Mouse (Mus musculus): ENCODE measurements around the gene Ubac2. TPM values are rescaled to one million over a fixed set of nuclear protein-coding genes. Genes with fewer than 3 reads are reported as not detected.

Gene Ubac2
- polyA plus RNA-seq, 1 experiment from 2014 or later, result 53.8 TPM

DNA sequence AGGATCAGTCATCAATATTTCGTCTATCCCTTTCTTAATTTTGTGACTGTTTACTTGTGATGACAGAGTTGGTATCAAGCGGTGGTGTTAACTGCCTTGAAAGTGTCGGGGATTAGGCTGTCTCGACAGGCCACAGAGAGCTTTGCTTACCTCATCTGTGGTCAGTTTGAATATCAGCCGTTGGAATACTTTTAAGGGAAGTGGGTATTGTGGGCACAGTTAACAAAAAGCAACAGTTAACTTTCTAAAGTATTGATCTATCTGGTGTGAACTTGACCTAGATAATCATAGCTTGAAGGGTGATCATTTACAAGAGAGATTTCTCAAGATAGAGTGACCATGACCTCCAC, 56.2 kb downstream of the Ubac2 start:
- peaks cover 7% of the 10 kb centered on the region; the same call in 1 of the 2 replicates for H3K36me3 ChIP-seq (ENCODE audit: control insufficient read depth, insufficient read depth)
- H3K4me1 ChIP-seq (ENCODE audit: control insufficient read depth, insufficient read depth, low read length), result peaks cover 22% of the 10 kb centered on the region
- H3K27ac ChIP-seq (ENCODE audit: low read length), result no peak overlapping the region
- peaks cover 14% of the 10 kb centered on the region for H3K9me3 ChIP-seq (replicated peaks; ENCODE audit: control insufficient read depth, low read length)
- H3K9ac ChIP-seq (ENCODE audit: low read length), result no peak overlapping the region
- H3K27me3 ChIP-seq (ENCODE audit: control insufficient read depth, insufficient read depth, low read length), result no peaks in the 10 kb centered on the region
- no peak for ATAC-seq (replicated peaks; ENCODE audit: extremely low read depth, insufficient read depth, low FRiP score)
- H3K4me2 ChIP-seq (ENCODE audit: low read depth, low read length), result no peak overlapping the region
- 79% methylated on average over 5 of the region's 5 CpGs for WGBS
- no peak overlapping the region for H3K4me3 ChIP-seq (ENCODE audit: low read length)

GRCm38 (mm10) chr14:121936356-121936755, 57.9 kb downstream of the Ubac2 start:
- Histone ChIP-seq H3K4me3 (ENCODE audit: low read length) (no peak overlapping the region), H3K27me3 (ENCODE audit: control insufficient read depth, insufficient read depth, low read length) (no peaks in the 10 kb centered on the region), H3K27ac (ENCODE audit: low read length) (no peak overlapping the region), H3K36me3 (ENCODE audit: control insufficient read depth, insufficient read depth) (peaks cover 7% of the 10 kb centered on the region; the same call in 1 of the 2 replicates), H3K4me1 (ENCODE audit: control insufficient read depth, insufficient read depth, low read length) (peaks cover 16% of the 10 kb centered on the region), H3K9ac (ENCODE audit: low read length) (no peak overlapping the region), H3K9me3 (replicated peaks; ENCODE audit: control insufficient read depth, low read length) (peaks cover 14% of the 10 kb centered on the region), H3K4me2 (ENCODE audit: low read depth, low read length) (no peak overlapping the region)
- WGBS, result 93% methylated on average over 4 of the region's 4 CpGs
- no peak for ATAC-seq (replicated peaks; ENCODE audit: extremely low read depth, insufficient read depth, low FRiP score)

- H3K4me3 ChIP-seq (ENCODE audit: low read length), result no peak overlapping the region
- no peak overlapping the region for H3K9ac ChIP-seq (ENCODE audit: low read length)
- ATAC-seq (replicated peaks; ENCODE audit: extremely low read depth, insufficient read depth, low FRiP score), result no peak
- H3K4me2 ChIP-seq (ENCODE audit: low read depth, low read length), result no peak overlapping the region
- peaks cover 16% of the 10 kb centered on the region for H3K4me1 ChIP-seq (ENCODE audit: control insufficient read depth, insufficient read depth, low read length)
- no peak overlapping the region for H3K27ac ChIP-seq (ENCODE audit: low read length)
- 71% methylated on average over 8 of the region's 8 CpGs for WGBS
- no peaks in the 10 kb centered on the region for H3K27me3 ChIP-seq (ENCODE audit: control insufficient read depth, insufficient read depth, low read length)
- peaks cover 7% of the 10 kb centered on the region; the same call in 1 of the 2 replicates for H3K36me3 ChIP-seq (ENCODE audit: control insufficient read depth, insufficient read depth)
- peaks cover 14% of the 10 kb centered on the region for H3K9me3 ChIP-seq (replicated peaks; ENCODE audit: control insufficient read depth, low read length)
Observed at GRCm38 (mm10) chr14:121936856-121937255, 58.4 kb downstream of the Ubac2 start.

DNA sequence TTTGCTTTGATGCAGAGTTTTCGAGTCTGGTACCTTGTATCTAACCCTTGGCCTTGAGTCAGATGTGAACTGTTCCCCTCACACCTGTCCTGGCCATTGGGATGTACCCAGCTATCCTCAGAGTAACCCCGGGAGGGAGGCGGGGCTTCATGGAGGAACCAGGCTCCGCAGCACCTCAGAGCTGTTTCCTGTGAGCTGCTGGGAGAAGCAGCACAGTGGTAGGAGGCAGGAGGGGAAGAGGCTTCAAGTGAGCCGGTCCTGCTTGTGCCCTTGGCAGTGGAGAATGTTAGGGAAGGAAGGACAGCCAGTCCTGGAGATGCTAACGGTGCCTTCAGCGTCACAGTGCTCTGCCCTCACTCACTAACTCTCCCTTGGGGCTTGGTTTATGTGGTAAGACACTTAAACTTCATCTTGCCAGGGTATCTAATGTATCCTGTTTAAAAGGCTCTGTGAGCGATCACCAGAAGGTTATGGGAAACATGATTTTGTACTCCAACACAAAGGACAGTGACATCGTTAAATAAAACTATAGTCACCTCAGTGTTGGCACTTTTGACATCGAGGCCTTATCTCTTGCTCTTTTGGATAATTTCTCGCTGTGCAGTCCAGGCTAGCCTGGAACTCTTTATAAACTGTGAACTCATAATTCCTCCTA, 59.3 kb downstream of the Ubac2 start:
- Histone ChIP-seq H3K9ac (ENCODE audit: low read length) (no peak overlapping the region), H3K9me3 (replicated peaks; ENCODE audit: control insufficient read depth, low read length) (peaks cover 14% of the 10 kb centered on the region), H3K4me2 (ENCODE audit: low read depth, low read length) (no peak overlapping the region), H3K27me3 (ENCODE audit: control insufficient read depth, insufficient read depth, low read length) (no peaks in the 10 kb centered on the region), H3K36me3 (ENCODE audit: control insufficient read depth, insufficient read depth) (peaks cover 7% of the 10 kb centered on the region; the same call in 1 of the 2 replicates), H3K4me1 (ENCODE audit: control insufficient read depth, insufficient read depth, low read length) (peaks cover 16% of the 10 kb centered on the region), H3K27ac (ENCODE audit: low read length) (peak overlapping the region; percentile 37; the same call in 1 of the 2 replicates), H3K4me3 (ENCODE audit: low read length) (no peak overlapping the region)
- ATAC-seq (replicated peaks; ENCODE audit: extremely low read depth, insufficient read depth, low FRiP score), result no peak
- 64% methylated on average over 11 of the region's 11 CpGs for WGBS

DNA sequence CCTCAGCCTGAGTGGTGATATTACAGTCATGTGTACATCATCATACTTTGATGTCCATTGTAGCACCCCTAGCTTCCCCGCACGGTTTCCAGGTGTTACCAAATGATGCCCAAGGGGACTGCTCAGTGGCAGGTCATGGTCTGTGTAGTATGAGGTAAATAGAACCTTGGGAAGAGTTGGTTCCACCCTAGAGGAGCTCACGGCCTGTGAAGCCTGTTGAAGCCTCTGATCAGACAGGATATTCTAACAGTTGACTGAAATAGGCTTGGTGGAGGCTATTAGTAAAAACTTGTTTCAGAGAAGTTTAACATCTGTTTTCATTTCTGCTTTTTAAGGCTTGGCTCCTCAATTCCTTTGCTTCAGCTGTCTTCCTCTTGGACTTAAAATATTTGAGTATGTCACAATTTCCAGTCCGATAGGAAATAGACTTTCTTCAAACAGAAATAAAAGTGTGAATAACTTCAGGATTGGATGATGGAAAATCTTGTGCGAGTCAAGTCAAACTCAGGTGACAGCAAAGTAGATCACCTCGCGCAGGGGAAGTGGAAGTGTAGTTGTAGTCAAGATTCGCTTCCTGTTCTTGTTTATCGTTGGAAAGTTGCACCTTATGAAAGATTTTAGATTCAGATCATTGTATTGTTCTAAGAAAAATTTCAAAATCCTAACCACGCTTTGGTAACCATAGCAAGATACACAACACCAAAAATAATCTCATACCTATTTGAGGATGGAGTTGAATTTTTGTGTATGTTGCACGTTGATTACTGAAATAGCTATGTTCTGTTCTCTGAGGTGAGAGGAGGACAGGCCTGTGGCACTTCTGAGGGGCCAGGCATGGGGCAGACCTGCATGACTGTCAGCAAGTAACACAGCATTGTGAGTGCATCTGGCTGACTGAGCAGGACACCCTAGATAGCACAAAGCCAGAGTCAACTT, 60.1 kb downstream of the Ubac2 start:
- no peak; the same call in 1 of the 2 replicates for ATAC-seq (replicated peaks; ENCODE audit: extremely low read depth, insufficient read depth, low FRiP score)
- H3K4me2 ChIP-seq (ENCODE audit: low read depth, low read length), result no peak overlapping the region
- no peaks in the 10 kb centered on the region for H3K27me3 ChIP-seq (ENCODE audit: control insufficient read depth, insufficient read depth, low read length)
- H3K36me3 ChIP-seq (ENCODE audit: control insufficient read depth, insufficient read depth), result peaks cover 7% of the 10 kb centered on the region; the same call in 1 of the 2 replicates
- H3K9me3 ChIP-seq (replicated peaks; ENCODE audit: control insufficient read depth, low read length), result peaks cover 14% of the 10 kb centered on the region
- no peak overlapping the region for H3K9ac ChIP-seq (ENCODE audit: low read length)
- peaks cover 13% of the 10 kb centered on the region for H3K4me1 ChIP-seq (ENCODE audit: control insufficient read depth, insufficient read depth, low read length)
- WGBS, result 72% methylated on average over 11 of the region's 11 CpGs
- peak overlapping the region; percentile 37; the same call in 1 of the 2 replicates for H3K27ac ChIP-seq (ENCODE audit: low read length)
- H3K4me3 ChIP-seq (ENCODE audit: low read length), result no peak overlapping the region

GRCm38 (mm10) chr14:121939582-121939981, 61.2 kb downstream of the Ubac2 start:
- Histone ChIP-seq H3K9me3 (replicated peaks; ENCODE audit: control insufficient read depth, low read length) (peaks cover 17% of the 10 kb centered on the region), H3K27ac (ENCODE audit: low read length) (no peak overlapping the region), H3K36me3 (ENCODE audit: control insufficient read depth, insufficient read depth) (peaks cover 5% of the 10 kb centered on the region; the same call in 1 of the 2 replicates), H3K9ac (ENCODE audit: low read length) (no peak overlapping the region), H3K4me3 (ENCODE audit: low read length) (no peak overlapping the region), H3K4me1 (ENCODE audit: control insufficient read depth, insufficient read depth, low read length) (peaks cover 13% of the 10 kb centered on the region), H3K27me3 (ENCODE audit: control insufficient read depth, insufficient read depth, low read length) (no peaks in the 10 kb centered on the region), H3K4me2 (ENCODE audit: low read depth, low read length) (no peak overlapping the region)
- WGBS, result 36% methylated on average over 3 of the region's 3 CpGs
- peak; percentile 58; the same call in 1 of the 2 replicates for ATAC-seq (replicated peaks; ENCODE audit: extremely low read depth, insufficient read depth, low FRiP score)

GRCm38 (mm10) chr14:121946131-121946530, 67.7 kb downstream of the Ubac2 start:
- 81% methylated on average over 5 of the region's 5 CpGs for WGBS
- H3K9ac ChIP-seq (ENCODE audit: low read length), result no peak overlapping the region
- H3K27ac ChIP-seq (ENCODE audit: low read length), result no peak overlapping the region
- no peaks in the 10 kb centered on the region for H3K36me3 ChIP-seq (ENCODE audit: control insufficient read depth, insufficient read depth)
- no peaks in the 10 kb centered on the region for H3K4me1 ChIP-seq (ENCODE audit: control insufficient read depth, insufficient read depth, low read length)
- ATAC-seq (replicated peaks; ENCODE audit: extremely low read depth, insufficient read depth, low FRiP score), result no peak
- no peaks in the 10 kb centered on the region for H3K27me3 ChIP-seq (ENCODE audit: control insufficient read depth, insufficient read depth, low read length)
- H3K4me3 ChIP-seq (ENCODE audit: low read length), result no peak overlapping the region
- no peak overlapping the region for H3K4me2 ChIP-seq (ENCODE audit: low read depth, low read length)
- H3K9me3 ChIP-seq (replicated peaks; ENCODE audit: control insufficient read depth, low read length), result 0 out of 2 replicates have a peak, but pooled peaks cover 3% of the 10 kb centered on the region

DNA sequence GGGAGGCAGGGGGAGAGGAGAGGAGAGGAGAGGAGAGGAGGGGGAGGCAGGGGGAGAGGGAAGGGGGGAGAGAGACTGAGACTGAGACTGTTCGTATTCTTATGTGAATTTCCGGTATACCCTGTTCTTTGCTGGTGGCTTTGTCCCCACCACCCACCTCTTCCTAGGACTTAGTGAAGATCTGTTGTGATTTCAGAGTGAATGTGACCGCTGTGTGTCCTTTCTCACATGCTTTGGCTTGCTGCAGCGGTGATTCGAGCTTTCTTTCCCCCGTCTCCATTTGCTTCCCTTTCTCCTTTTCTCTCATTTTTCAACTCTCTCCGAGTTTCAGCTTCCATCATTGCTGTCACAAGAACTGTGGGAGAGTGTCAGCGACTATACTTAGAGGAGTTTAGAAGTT, 68.3 kb downstream of the Ubac2 start:
- no peak overlapping the region for H3K27ac ChIP-seq (ENCODE audit: low read length)
- no peak overlapping the region for H3K4me3 ChIP-seq (ENCODE audit: low read length)
- no peak overlapping the region for H3K9ac ChIP-seq (ENCODE audit: low read length)
- 72% methylated on average over 8 of the region's 8 CpGs for WGBS
- no peaks in the 10 kb centered on the region for H3K27me3 ChIP-seq (ENCODE audit: control insufficient read depth, insufficient read depth, low read length)
- 0 out of 2 replicates have a peak, but pooled peaks cover 3% of the 10 kb centered on the region for H3K9me3 ChIP-seq (replicated peaks; ENCODE audit: control insufficient read depth, low read length)
- no peaks in the 10 kb centered on the region for H3K36me3 ChIP-seq (ENCODE audit: control insufficient read depth, insufficient read depth)
- H3K4me1 ChIP-seq (ENCODE audit: control insufficient read depth, insufficient read depth, low read length), result peaks cover 2% of the 10 kb centered on the region; the same call in 1 of the 2 replicates
- ATAC-seq (replicated peaks; ENCODE audit: extremely low read depth, insufficient read depth, low FRiP score), result no peak
- no peak overlapping the region for H3K4me2 ChIP-seq (ENCODE audit: low read depth, low read length)
